Mouse (Mus musculus): ENCODE measurements at regions not wholly inside any gene's neighbourhood (a gene's known extent, or its start where the extent isn't known, plus 50 kb on each side); places are given as distances from the start of the nearest gene placed in this dataset.

GRCm38 (mm10) chrX:12933294-12933807 is 137.9 kb upstream of the Usp9x start:
- TF ChIP-seq POLR2A (IDR thresholded peaks at IDR 0.05; ENCODE audit: extremely low read depth, insufficient read depth, low read length) (no peak), CTCF (IDR thresholded peaks at IDR 0.05; ENCODE audit: low read depth, low read length) (no peak)
- 87% methylated on average over 4 of the region's 4 CpGs for WGBS

GRCm38 (mm10) chrX:12930242-12930641 is 141.1 kb upstream of the Usp9x start:
- no peak for DNase-seq (ENCODE audit: extremely low read depth, low read depth, low spot score)
- no peaks in the 10 kb centered on the region for H3K79me2 ChIP-seq (ENCODE audit: control insufficient read depth, insufficient read depth, low read length)
- no peak overlapping the region for H3K4me3 ChIP-seq (ENCODE audit: insufficient read depth, low read depth, low read length)
- no peaks in the 10 kb centered on the region for H3K36me3 ChIP-seq (ENCODE audit: control insufficient read depth, insufficient read depth, low read length)
- H3K4me1 ChIP-seq (ENCODE audit: control insufficient read depth, insufficient read depth, low read length) = no peaks in the 10 kb centered on the region
- H3K27me3 ChIP-seq (ENCODE audit: control insufficient read depth, insufficient read depth, low read length) = no peaks in the 10 kb centered on the region
- no peak overlapping the region for H3K9ac ChIP-seq (ENCODE audit: low read depth, low read length)
- 73% methylated on average over 2 of the region's 2 CpGs for WGBS
- no peak for TF ChIP-seq POLR2A (IDR thresholded peaks at IDR 0.05; ENCODE audit: extremely low read depth, insufficient read depth, low read length)
- no peak for TF ChIP-seq CTCF (IDR thresholded peaks at IDR 0.05; ENCODE audit: low read depth, low read length)
- H3K27ac ChIP-seq (replicated peaks; ENCODE audit: insufficient read depth, low read depth, low read length) = no peak overlapping the region

More at GRCm38 (mm10) chrX:12933294-12933807, 137.9 kb upstream of the Usp9x start:
- Histone ChIP-seq H3K4me1 (ENCODE audit: control insufficient read depth, insufficient read depth, low read length) (no peaks in the 10 kb centered on the region), H3K27ac (replicated peaks; ENCODE audit: insufficient read depth, low read depth, low read length) (no peak overlapping the region), H3K36me3 (ENCODE audit: control insufficient read depth, insufficient read depth, low read length) (no peaks in the 10 kb centered on the region), H3K79me2 (ENCODE audit: control insufficient read depth, insufficient read depth, low read length) (no peaks in the 10 kb centered on the region), H3K27me3 (ENCODE audit: control insufficient read depth, insufficient read depth, low read length) (no peaks in the 10 kb centered on the region), H3K9ac (ENCODE audit: low read depth, low read length) (no peak overlapping the region), H3K4me3 (ENCODE audit: insufficient read depth, low read depth, low read length) (no peak overlapping the region)
- DNase-seq (ENCODE audit: extremely low read depth, low read depth, low spot score) = no peak

DNA sequence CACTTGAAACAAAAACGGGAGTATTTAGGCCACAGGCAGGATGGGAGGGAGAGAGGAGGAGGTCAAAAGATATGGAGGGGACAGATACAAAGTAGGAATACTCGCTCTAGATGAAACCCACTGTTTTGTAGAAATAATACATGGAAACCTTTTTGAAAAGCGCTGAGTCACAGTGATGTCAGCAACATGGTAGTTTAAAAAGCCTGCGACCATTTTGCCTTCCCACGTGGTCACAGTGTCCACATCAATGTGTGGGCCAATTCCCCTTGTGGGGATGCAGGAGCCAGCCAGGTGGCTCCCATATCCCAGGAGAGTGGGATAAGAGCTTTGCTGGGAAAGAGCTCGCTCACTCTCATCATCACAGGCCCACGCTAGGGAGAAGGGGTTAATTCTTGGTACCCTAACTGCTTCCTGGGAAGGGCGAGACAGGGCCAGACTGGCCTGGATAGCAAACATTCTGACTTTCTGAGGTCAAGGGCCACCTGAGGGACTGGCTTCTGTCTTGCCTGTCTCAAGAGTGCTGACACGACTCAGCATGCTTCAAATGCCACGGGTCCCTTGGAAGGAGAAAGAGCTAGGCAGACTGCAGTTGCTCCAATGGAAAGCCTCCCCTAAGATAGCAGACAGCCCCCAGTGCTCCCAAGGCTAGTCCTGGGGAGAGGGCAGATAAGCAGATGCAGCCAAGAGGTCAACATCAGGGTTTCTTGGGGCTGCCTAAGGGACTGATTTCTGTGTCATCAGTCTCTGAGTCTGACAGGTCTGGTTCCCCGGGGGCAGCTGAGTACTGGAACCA is 143.3 kb upstream of the Usp9x start:
- 68% methylated on average over 11 of the region's 11 CpGs for WGBS
- Histone ChIP-seq H3K27ac (replicated peaks; ENCODE audit: insufficient read depth, low read depth, low read length) (no peak overlapping the region), H3K9ac (ENCODE audit: low read depth, low read length) (no peak overlapping the region), H3K4me1 (ENCODE audit: control insufficient read depth, insufficient read depth, low read length) (no peaks in the 10 kb centered on the region), H3K36me3 (ENCODE audit: control insufficient read depth, insufficient read depth, low read length) (no peaks in the 10 kb centered on the region), H3K79me2 (ENCODE audit: control insufficient read depth, insufficient read depth, low read length) (no peaks in the 10 kb centered on the region), H3K4me3 (ENCODE audit: insufficient read depth, low read depth, low read length) (no peak overlapping the region), H3K27me3 (ENCODE audit: control insufficient read depth, insufficient read depth, low read length) (no peaks in the 10 kb centered on the region)
- no peak for DNase-seq (ENCODE audit: extremely low read depth, low read depth, low spot score)
- no peak for TF ChIP-seq POLR2A (IDR thresholded peaks at IDR 0.05; ENCODE audit: extremely low read depth, insufficient read depth, low read length)

DNA sequence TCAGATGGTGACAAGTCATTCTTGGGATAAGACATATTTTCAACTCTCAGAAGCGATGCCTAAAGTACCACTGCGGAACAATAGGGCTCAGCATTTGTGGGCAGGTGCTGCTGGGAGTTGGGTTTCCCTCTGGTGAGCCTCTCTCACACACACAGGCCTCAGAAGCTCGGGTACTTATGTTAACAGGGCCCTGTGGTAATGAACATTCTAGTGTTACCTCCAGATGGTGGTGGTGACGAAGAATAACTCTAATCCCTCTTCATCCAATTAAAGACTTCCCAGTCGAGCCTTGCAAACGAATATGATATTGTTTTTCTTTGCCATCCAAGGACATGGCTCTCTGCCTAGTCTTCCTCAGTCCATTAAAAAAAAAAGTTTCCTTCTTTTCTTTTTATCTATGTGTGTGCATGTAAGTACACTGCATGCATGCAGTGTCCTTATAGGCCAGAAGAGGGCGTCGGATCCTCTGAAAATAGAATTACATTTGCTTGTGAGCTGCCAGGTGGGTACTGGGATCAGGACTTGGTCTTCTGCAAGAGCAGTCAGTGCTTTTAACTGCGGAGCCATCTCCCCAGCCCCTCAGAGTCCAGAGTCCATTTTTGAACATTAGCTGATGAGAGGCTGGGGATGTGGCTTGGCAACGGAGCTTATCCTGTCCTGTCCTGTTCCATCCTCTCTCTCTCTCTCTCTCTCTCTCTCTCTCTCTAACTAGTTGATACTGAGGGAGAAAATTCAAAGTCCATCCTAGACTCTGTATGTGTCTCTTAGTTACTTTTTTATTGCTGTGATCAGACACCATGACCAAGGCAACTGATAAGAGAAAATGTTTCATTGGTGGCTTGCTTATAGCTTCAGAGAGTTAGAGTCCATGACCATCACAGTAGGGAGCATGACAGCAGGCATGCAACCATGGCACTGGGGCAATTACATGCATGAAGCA is 146.3 kb upstream of the Usp9x start:
- DNase-seq (ENCODE audit: extremely low read depth, low read depth, low spot score) = no peak
- Histone ChIP-seq H3K79me2 (ENCODE audit: control insufficient read depth, insufficient read depth, low read length) (no peaks in the 10 kb centered on the region), H3K9ac (ENCODE audit: low read depth, low read length) (no peak overlapping the region), H3K4me3 (ENCODE audit: insufficient read depth, low read depth, low read length) (no peak overlapping the region), H3K27me3 (ENCODE audit: control insufficient read depth, insufficient read depth, low read length) (no peaks in the 10 kb centered on the region), H3K36me3 (ENCODE audit: control insufficient read depth, insufficient read depth, low read length) (no peaks in the 10 kb centered on the region), H3K4me1 (ENCODE audit: control insufficient read depth, insufficient read depth, low read length) (no peaks in the 10 kb centered on the region), H3K27ac (replicated peaks; ENCODE audit: insufficient read depth, low read depth, low read length) (no peak overlapping the region)
- 87% methylated on average over 10 of the region's 10 CpGs for WGBS
- TF ChIP-seq POLR2A (IDR thresholded peaks at IDR 0.05; ENCODE audit: extremely low read depth, insufficient read depth, low read length) (no peak), CTCF (IDR thresholded peaks at IDR 0.05; ENCODE audit: low read depth, low read length) (0 out of 2 replicates have a peak, but pooled peaks have one; percentile 5)

DNA sequence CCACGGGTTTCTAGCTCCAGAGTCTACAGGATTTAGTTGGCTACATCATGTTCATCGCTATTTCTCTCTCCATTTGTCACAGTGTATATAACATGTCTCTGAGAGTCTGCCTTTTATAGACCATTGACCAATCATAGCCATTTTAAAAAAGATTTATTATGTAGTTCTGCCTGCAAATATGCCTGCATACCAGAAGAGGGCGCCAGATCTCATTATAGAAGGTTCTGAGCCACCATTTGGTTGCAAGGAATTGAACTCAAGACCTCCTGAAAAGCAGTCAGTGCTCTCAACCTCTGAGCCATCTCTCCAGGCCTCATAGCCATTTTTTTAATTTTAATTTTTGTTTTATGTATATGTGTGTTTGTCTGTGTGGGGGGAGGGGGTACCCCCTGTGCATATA is 151.7 kb upstream of the Usp9x start:
- no peaks in the 10 kb centered on the region for H3K4me1 ChIP-seq (ENCODE audit: control insufficient read depth, insufficient read depth, low read length)
- H3K27ac ChIP-seq (replicated peaks; ENCODE audit: insufficient read depth, low read depth, low read length) = no peak overlapping the region
- no peaks in the 10 kb centered on the region for H3K79me2 ChIP-seq (ENCODE audit: control insufficient read depth, insufficient read depth, low read length)
- no peak overlapping the region for H3K4me3 ChIP-seq (ENCODE audit: insufficient read depth, low read depth, low read length)
- DNase-seq (ENCODE audit: extremely low read depth, low read depth, low spot score) = peak; percentile 10
- no peaks in the 10 kb centered on the region for H3K27me3 ChIP-seq (ENCODE audit: control insufficient read depth, insufficient read depth, low read length)
- TF ChIP-seq CTCF (IDR thresholded peaks at IDR 0.05; ENCODE audit: low read depth, low read length) (0 out of 2 replicates have a peak, but pooled peaks have one; percentile 8), POLR2A (IDR thresholded peaks at IDR 0.05; ENCODE audit: extremely low read depth, insufficient read depth, low read length) (no peak)
- H3K36me3 ChIP-seq (ENCODE audit: control insufficient read depth, insufficient read depth, low read length) = no peaks in the 10 kb centered on the region
- 40% methylated on average over 3 of the region's 3 CpGs for WGBS
- H3K9ac ChIP-seq (ENCODE audit: low read depth, low read length) = no peak overlapping the region

All from liver, adult 2 months (tissue).